Mouse (Mus musculus) hindbrain, embryonic 13.5 days (tissue): ENCODE measurements around the gene Nog. TPM values are rescaled to one million over a fixed set of nuclear protein-coding genes. Genes with fewer than 3 reads are reported as not detected.

ENCODE experiments used
- ATAC-seq: fragments of 200-750 bp; cut with Nextera tagmentation; 2 replicates; pipeline ENCODE4 v1.8.0; 2017; ENCODE audit warnings: moderate TSS enrichment; ENCODE audit not compliant: low FRiP score
- H3K27ac ChIP-seq: fragments of 300-500 bp; sonication (generic); 2 replicates; pipeline ENCODE4 v1.5.1; 2015; ENCODE audit warnings: inconsistent platforms, mild to moderate bottlenecking, moderate library complexity
- H3K27me3 ChIP-seq: fragments of 300-500 bp; sonication (generic); 2 replicates; pipeline ENCODE4 v1.6.1; 2015; ENCODE audit warnings: mild to moderate bottlenecking, inconsistent platforms
- H3K36me3 ChIP-seq: fragments of 300-500 bp; sonication (generic); 2 replicates; pipeline ENCODE4 v1.6.1; 2015; ENCODE audit warnings: mild to moderate bottlenecking, inconsistent platforms
- H3K4me1 ChIP-seq: fragments of 300-500 bp; sonication (generic); replicated peaks from 2 replicates; pipeline ENCODE4 v1.6.1; 2015; ENCODE audit warnings: inconsistent platforms
- H3K4me2 ChIP-seq: fragments of 300-500 bp; sonication (generic); 2 replicates; pipeline ENCODE4 v1.6.1; 2015; ENCODE audit warnings: inconsistent platforms, mild to moderate bottlenecking, moderate library complexity
- H3K4me3 ChIP-seq: fragments of 300-500 bp; sonication (generic); 2 replicates; pipeline ENCODE4 v1.5.1; 2015; ENCODE audit warnings: mild to moderate bottlenecking, inconsistent platforms
- H3K9ac ChIP-seq: fragments of 300-500 bp; sonication (generic); 2 replicates; pipeline ENCODE4 v1.6.1; 2015; ENCODE audit warnings: mild to moderate bottlenecking, inconsistent platforms
- H3K9me3 ChIP-seq: fragments of 300-500 bp; sonication (generic); 2 replicates; pipeline ENCODE4 v1.6.1; 2016; ENCODE audit warnings: inconsistent platforms
- WGBS: fragments of 180-500 bp; shearing (Covaris S2); methylation state at CpG from one replicate; pipeline ENCODE4 v1.1.7; 2015; 5-methylcytosine and 5-hydroxymethylcytosine counted together
- polyA plus RNA-seq: library from polyadenylated mRNA; unstranded; fragments of >200 nt; fragmentation: Nextera tagmentation; extraction: Ambion mirVana; gene quantifications from 2 replicates; pipeline ENCODE4 v1.2.1, GENCODE M21; 2015

Gene Nog
- 2.0 and 2.7 TPM in 2 replicates for polyA plus RNA-seq

GRCm38 (mm10) chr11:89302056-89302815 is at the start of gene Nog:
TSS of gene Nog (minus strand) at chr11:89302332.
- H3K9ac ChIP-seq = peak within 1 kb of the TSS; percentile 79
- H3K9me3 ChIP-seq = no peaks in the 10 kb centered on the region
- H3K27ac ChIP-seq = peak within 1 kb of the TSS; percentile 88
- H3K4me3 ChIP-seq = peak within 1 kb of the TSS; percentile 69
- peaks cover 15% of the 10 kb centered on the region; the same call in 1 of the 2 replicates for H3K27me3 ChIP-seq
- ATAC-seq = peak; percentile 47
- H3K4me1 ChIP-seq = peaks cover 34% of the 10 kb centered on the region
- peak within 1 kb of the TSS; percentile 94 for H3K4me2 ChIP-seq
- under 1% methylated on average over 60 of the region's 97 CpGs for WGBS
- no peaks in the 10 kb centered on the region for H3K36me3 ChIP-seq

- H3K9ac ChIP-seq = no peak overlapping the region
- 51% methylated on average over 12 of the region's 12 CpGs for WGBS
- H3K36me3 ChIP-seq = no peaks in the 10 kb centered on the region
These were observed 38.1 kb upstream of the Nog start for GRCm38 (mm10) chr11:89340238-89340637.

GRCm38 (mm10) chr11:89339783-89340182 is 37.7 kb upstream of the Nog start:
- 80% methylated on average over 8 of the region's 8 CpGs for WGBS
- Histone ChIP-seq H3K27ac (no peak overlapping the region), H3K4me3 (no peak overlapping the region), H3K27me3 (no peaks in the 10 kb centered on the region), H3K9ac (no peak overlapping the region), H3K9me3 (peaks cover 4% of the 10 kb centered on the region; the same call in 1 of the 2 replicates), H3K36me3 (no peaks in the 10 kb centered on the region), H3K4me2 (no peak overlapping the region), H3K4me1 (no peaks in the 10 kb centered on the region; the same call in 1 of the 2 replicates)
- ATAC-seq = no peak

More at GRCm38 (mm10) chr11:89340238-89340637, 38.1 kb upstream of the Nog start:
- Histone ChIP-seq H3K4me3 (no peak overlapping the region), H3K27ac (no peak overlapping the region), H3K9me3 (peaks cover 4% of the 10 kb centered on the region; the same call in 1 of the 2 replicates), H3K4me2 (no peak overlapping the region), H3K4me1 (no peaks in the 10 kb centered on the region; the same call in 1 of the 2 replicates), H3K27me3 (no peaks in the 10 kb centered on the region)
- no peak for ATAC-seq

- no peak overlapping the region for H3K4me3 ChIP-seq
- peaks cover 4% of the 10 kb centered on the region; the same call in 1 of the 2 replicates for H3K9me3 ChIP-seq
- no peak overlapping the region for H3K9ac ChIP-seq
- no peaks in the 10 kb centered on the region; the same call in 1 of the 2 replicates for H3K4me1 ChIP-seq
- no peaks in the 10 kb centered on the region for H3K36me3 ChIP-seq
- no peak for ATAC-seq
- H3K4me2 ChIP-seq = no peak overlapping the region
- H3K27ac ChIP-seq = no peak overlapping the region
- H3K27me3 ChIP-seq = no peaks in the 10 kb centered on the region
These were observed 35.8 kb upstream of the Nog start for GRCm38 (mm10) chr11:89337910-89338309.

- 42% methylated on average over 11 of the region's 11 CpGs for WGBS
These were observed 25.2 kb upstream of the Nog start for GRCm38 (mm10) chr11:89327089-89327881.

GRCm38 (mm10) chr11:89321775-89322174 is 19.6 kb upstream of the Nog start:
- Histone ChIP-seq H3K4me3 (no peak overlapping the region), H3K27me3 (no peaks in the 10 kb centered on the region), H3K9me3 (no peaks in the 10 kb centered on the region), H3K27ac (no peak overlapping the region), H3K9ac (no peak overlapping the region), H3K4me1 (peaks cover 13% of the 10 kb centered on the region), H3K4me2 (no peak overlapping the region), H3K36me3 (no peaks in the 10 kb centered on the region)
- WGBS = 91% methylated on average over 2 of the region's 2 CpGs
- ATAC-seq = no peak

More at GRCm38 (mm10) chr11:89327089-89327881, 25.2 kb upstream of the Nog start:
- no peak for ATAC-seq
- no peak overlapping the region for H3K4me2 ChIP-seq
- H3K36me3 ChIP-seq = no peaks in the 10 kb centered on the region
- 0 out of 2 replicates have a peak overlapping the region, but pooled peaks have one; percentile 18 for H3K27ac ChIP-seq
- no peak overlapping the region for H3K9ac ChIP-seq
- 0 out of 2 replicates have a peak, but pooled peaks cover 2% of the 10 kb centered on the region for H3K27me3 ChIP-seq
- no peaks in the 10 kb centered on the region for H3K9me3 ChIP-seq
- no peak overlapping the region for H3K4me3 ChIP-seq
- H3K4me1 ChIP-seq = peaks cover 13% of the 10 kb centered on the region

GRCm38 (mm10) chr11:89319675-89320074 is 17.5 kb upstream of the Nog start:
- Histone ChIP-seq H3K9me3 (no peaks in the 10 kb centered on the region), H3K27me3 (no peaks in the 10 kb centered on the region), H3K36me3 (no peaks in the 10 kb centered on the region), H3K27ac (no peak overlapping the region), H3K4me1 (peaks cover 13% of the 10 kb centered on the region), H3K4me2 (no peak overlapping the region), H3K4me3 (no peak overlapping the region), H3K9ac (no peak overlapping the region)
- ATAC-seq = no peak
- 76% methylated on average over 6 of the region's 6 CpGs for WGBS

GRCm38 (mm10) chr11:89318324-89318723 is 16.2 kb upstream of the Nog start:
- no peaks in the 10 kb centered on the region for H3K36me3 ChIP-seq
- WGBS = 9% methylated on average over 8 of the region's 8 CpGs
- ATAC-seq = no peak
- no peaks in the 10 kb centered on the region for H3K27me3 ChIP-seq
- no peak overlapping the region for H3K9ac ChIP-seq
- no peak overlapping the region for H3K27ac ChIP-seq
- peaks cover 13% of the 10 kb centered on the region for H3K4me1 ChIP-seq
- peak overlapping the region; percentile 21 for H3K4me2 ChIP-seq
- H3K9me3 ChIP-seq = no peaks in the 10 kb centered on the region
- no peak overlapping the region for H3K4me3 ChIP-seq

GRCm38 (mm10) chr11:89317757-89318156 is 15.6 kb upstream of the Nog start:
- H3K36me3 ChIP-seq = no peaks in the 10 kb centered on the region
- WGBS = 75% methylated on average over 3 of the region's 3 CpGs
- H3K4me3 ChIP-seq = no peak overlapping the region
- no peak overlapping the region for H3K9ac ChIP-seq
- no peaks in the 10 kb centered on the region for H3K27me3 ChIP-seq
- H3K27ac ChIP-seq = no peak overlapping the region
- H3K4me2 ChIP-seq = no peak overlapping the region
- peaks cover 13% of the 10 kb centered on the region for H3K4me1 ChIP-seq
- ATAC-seq = no peak
- no peaks in the 10 kb centered on the region for H3K9me3 ChIP-seq

GRCm38 (mm10) chr11:89314374-89314773 is 12.2 kb upstream of the Nog start:
- Histone ChIP-seq H3K9ac (no peak overlapping the region), H3K4me1 (peaks cover 16% of the 10 kb centered on the region), H3K4me3 (no peak overlapping the region), H3K27ac (no peak overlapping the region), H3K36me3 (no peaks in the 10 kb centered on the region), H3K9me3 (no peaks in the 10 kb centered on the region), H3K27me3 (no peaks in the 10 kb centered on the region), H3K4me2 (no peak overlapping the region)
- ATAC-seq = no peak
- 69% methylated on average over 5 of the region's 5 CpGs for WGBS

- 22% methylated on average over 3 of the region's 3 CpGs for WGBS
- no peak overlapping the region for H3K4me2 ChIP-seq
These were observed 10.2 kb upstream of the Nog start for GRCm38 (mm10) chr11:89312378-89312777.

GRCm38 (mm10) chr11:89310217-89310616 is 8.1 kb upstream of the Nog start:
- no peaks in the 10 kb centered on the region for H3K9me3 ChIP-seq
- H3K9ac ChIP-seq = no peak overlapping the region
- H3K4me2 ChIP-seq = no peak overlapping the region
- H3K27ac ChIP-seq = no peak overlapping the region
- H3K4me1 ChIP-seq = 0 out of 2 replicates have a peak, but pooled peaks cover 3% of the 10 kb centered on the region
- H3K4me3 ChIP-seq = no peak overlapping the region
- no peaks in the 10 kb centered on the region for H3K27me3 ChIP-seq
- WGBS = 54% methylated on average over 11 of the region's 11 CpGs
- no peak for ATAC-seq
- no peaks in the 10 kb centered on the region for H3K36me3 ChIP-seq

More at GRCm38 (mm10) chr11:89312378-89312777, 10.2 kb upstream of the Nog start:
- Histone ChIP-seq H3K9ac (no peak overlapping the region), H3K27ac (no peak overlapping the region), H3K36me3 (no peaks in the 10 kb centered on the region), H3K27me3 (no peaks in the 10 kb centered on the region), H3K4me3 (no peak overlapping the region), H3K9me3 (no peaks in the 10 kb centered on the region), H3K4me1 (0 out of 2 replicates have a peak, but pooled peaks cover 3% of the 10 kb centered on the region)
- ATAC-seq = no peak
